Comparison of ENCODE assay signal across 16 mouse cellular contexts in the genomic region with DNA sequence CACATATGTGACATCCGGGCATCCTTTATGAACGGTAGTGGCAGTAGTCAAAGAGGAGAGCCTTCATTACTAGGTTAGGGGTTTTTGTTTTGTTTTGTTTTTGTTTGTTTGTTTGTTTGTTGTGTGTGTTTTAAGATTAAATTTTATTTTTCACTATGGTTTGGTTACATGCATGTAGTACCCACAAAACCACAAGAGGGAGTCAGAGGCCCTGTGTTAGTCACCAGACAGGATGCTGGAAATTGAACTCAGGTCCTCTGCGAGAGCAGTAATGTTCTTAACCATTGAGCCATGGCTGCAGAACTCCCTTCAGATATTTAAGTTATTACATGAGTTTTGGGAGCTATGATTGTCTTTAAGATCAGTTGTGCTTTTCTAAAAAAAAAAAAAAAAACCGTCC.
A peak's percentile ranks its signal among the peaks of the same experiment; 100 is the strongest.
DNase-seq lines count a peak whose midpoint lies in the region; ATAC-seq and TF ChIP-seq lines count a peak whose summit lies in the region.
"Had no signal": no experiment of that assay in that cellular context is flagged by ENCODE, and none has a peak within 500 bp of the region (broad histone marks: within the 10 kb centered on the region; RNA-seq: fewer than 3 reads in every experiment).

No protein-coding gene starts in this region.

- 0 out of 2 replicates have a peak, but pooled peaks have one; percentile 17 for TF ChIP-seq CTCF in liver, postnatal 0 days (IDR thresholded peaks at IDR 0.05; ENCODE audit: low read depth)
- TF ChIP-seq CTCF in brain, embryonic 14.5 days (IDR thresholded peaks at IDR 0.05; ENCODE audit: borderline replicate concordance, extremely low read depth, insufficient read depth, insufficient read length) = peak; percentile 12; the same call in 1 of the 2 replicates

- peaks cover 8% of the 10 kb centered on the region; the same call in 1 of the 2 replicates for H3K27me3 ChIP-seq in heart, embryonic 15.5 days
- H3K27me3 ChIP-seq in liver, postnatal 0 days (ENCODE audit: insufficient read depth, low read length) = no peaks in the 10 kb centered on the region
- H3K27me3 ChIP-seq in liver, embryonic 12.5 days (replicated peaks) = no peaks in the 10 kb centered on the region
- H3K27me3 ChIP-seq: liver, embryonic 13.5 days had no signal

- peak; percentile 21 for DNase-seq in embryo, embryonic 10 days (ENCODE audit: low spot score)
- no peak for DNase-seq in embryo, embryonic 10.5 days (ENCODE audit: low spot score)
- DNase-seq in heart, adult 11 months = no peak
- no peak for DNase-seq in liver, postnatal 0 days
- DNase-seq in brain, embryonic 14.5 days (ENCODE audit: low read depth) = no peak
- no peak for DNase-seq in thymus, adult 18-20 months
- DNase-seq: adrenal gland, adult 8-10 months; cerebellum, adult 18-20 months; kidney, postnatal 25 days; liver, embryonic 13.5 days; right cerebral cortex, postnatal 14 days; thymus, postnatal 36 days had no signal

- no peak overlapping the region for H3K27ac ChIP-seq in heart, embryonic 15.5 days
- no peak overlapping the region for H3K27ac ChIP-seq in liver, postnatal 0 days (ENCODE audit: low read depth)
- H3K27ac ChIP-seq in liver, embryonic 12.5 days = no peak overlapping the region
- H3K27ac ChIP-seq: liver, embryonic 13.5 days had no signal

- H3K36me3 ChIP-seq in heart, embryonic 15.5 days = no peaks in the 10 kb centered on the region
- no peaks in the 10 kb centered on the region for H3K36me3 ChIP-seq in liver, postnatal 0 days (replicated peaks; ENCODE audit: insufficient read depth, low read length)
- H3K36me3 ChIP-seq in liver, embryonic 12.5 days = no peaks in the 10 kb centered on the region
- H3K36me3 ChIP-seq: liver, embryonic 13.5 days had no signal

- WGBS in heart, embryonic 15.5 days = 81% methylated on average over 4 of the region's 4 CpGs
- WGBS in liver, postnatal 0 days (ENCODE audit: insufficient replicate concordance) = 64% methylated on average over 4 of the region's 4 CpGs
- WGBS in liver, embryonic 12.5 days (ENCODE audit: insufficient replicate concordance) = 71% methylated on average over 4 of the region's 4 CpGs

- H3K4me1 ChIP-seq in heart, embryonic 15.5 days (replicated peaks) = 0 out of 2 replicates have a peak, but pooled peaks cover 6% of the 10 kb centered on the region
- H3K4me1 ChIP-seq in liver, postnatal 0 days (ENCODE audit: insufficient read depth) = no peaks in the 10 kb centered on the region
- H3K4me1 ChIP-seq in liver, embryonic 12.5 days = no peaks in the 10 kb centered on the region
- H3K4me1 ChIP-seq: liver, embryonic 13.5 days had no signal

- H3K9me3 ChIP-seq in heart, embryonic 15.5 days (replicated peaks) = no peaks in the 10 kb centered on the region
- H3K9me3 ChIP-seq in liver, postnatal 0 days (ENCODE audit: low read length) = no peaks in the 10 kb centered on the region
- no peaks in the 10 kb centered on the region for H3K9me3 ChIP-seq in liver, embryonic 12.5 days (replicated peaks)
- H3K9me3 ChIP-seq: liver, embryonic 13.5 days had no signal

- no peak for TF ChIP-seq POLR2A in brain, embryonic 14.5 days (IDR thresholded peaks at IDR 0.05; ENCODE audit: borderline replicate concordance, extremely low read depth, insufficient read depth, insufficient read length, poor library complexity, severe bottlenecking)

- no peak overlapping the region for H3K9ac ChIP-seq in heart, embryonic 15.5 days
- no peak overlapping the region for H3K9ac ChIP-seq in liver, postnatal 0 days (replicated peaks)
- H3K9ac ChIP-seq in liver, embryonic 12.5 days = no peak overlapping the region
- H3K9ac ChIP-seq: liver, embryonic 13.5 days had no signal

- H3K4me2 ChIP-seq in heart, embryonic 15.5 days = peak overlapping the region; percentile 47; the same call in 1 of the 2 replicates
- H3K4me2 ChIP-seq in liver, postnatal 0 days (ENCODE audit: low read depth, low read length) = no peak overlapping the region
- H3K4me2 ChIP-seq in liver, embryonic 12.5 days = no peak overlapping the region
- H3K4me2 ChIP-seq: liver, embryonic 13.5 days; midbrain, embryonic 11.5 days had no signal

- no peak for ATAC-seq in heart, embryonic 15.5 days (replicated peaks; ENCODE audit: insufficient number of reproducible peaks, insufficient read depth, low FRiP score, low read depth)
- ATAC-seq in liver, postnatal 0 days = no peak
- ATAC-seq in liver, embryonic 12.5 days = no peak

- TF ChIP-seq EP300 in liver, postnatal 0 days (IDR thresholded peaks at IDR 0.05; ENCODE audit: low read depth) = no peak

- no peak overlapping the region for H3K4me3 ChIP-seq in heart, embryonic 15.5 days
- no peak overlapping the region for H3K4me3 ChIP-seq in liver, postnatal 0 days (ENCODE audit: low read depth, low read length)
- H3K4me3 ChIP-seq in liver, embryonic 12.5 days = no peak overlapping the region
- H3K4me3 ChIP-seq: liver, embryonic 13.5 days; myocyte had no signal
